Mouse (Mus musculus) left cerebral cortex, postnatal 10 days (tissue): ENCODE results near the gene Dapp1. TPM values are rescaled to one million over a fixed set of nuclear protein-coding genes. Genes with fewer than 3 reads are reported as not detected.
A peak's percentile ranks its signal among the peaks of the same experiment; 100 is the strongest.

Source experiments
- DNase-seq, 2 experiments: peaks; one replicate each; pipeline ENCODE4 v3.0.0; 2021 to 2022; ENCODE audit warnings: low spot score in 2 of 2, mixed read lengths in 1 of 2; ENCODE audit errors: extremely low spot score in 1 of 2
- intact Hi-C: fragments of 180-260 bp; cut with DNase I; formaldehyde crosslinking; loops from one replicate; pipeline ENCODE4 v1.15.1; 2025
- total RNA-seq, 2 experiments: library from RNA; stranded (reverse); gene quantifications; 2 replicates each; pipeline ENCODE4 v1.2.3; 2021

The Dapp1 gene
- total RNA-seq: 1 to 10 TPM; 2.4 to 4.0 TPM

- intact Hi-C loops: no loop called here
- peak; percentile 26 to 69 for DNase-seq
These were observed at the start of gene Dapp1 for GRCm38 (mm10) chr3:137981382-137981750. Gene Dapp1 (minus strand): TSS chr3:137981545.

DNA sequence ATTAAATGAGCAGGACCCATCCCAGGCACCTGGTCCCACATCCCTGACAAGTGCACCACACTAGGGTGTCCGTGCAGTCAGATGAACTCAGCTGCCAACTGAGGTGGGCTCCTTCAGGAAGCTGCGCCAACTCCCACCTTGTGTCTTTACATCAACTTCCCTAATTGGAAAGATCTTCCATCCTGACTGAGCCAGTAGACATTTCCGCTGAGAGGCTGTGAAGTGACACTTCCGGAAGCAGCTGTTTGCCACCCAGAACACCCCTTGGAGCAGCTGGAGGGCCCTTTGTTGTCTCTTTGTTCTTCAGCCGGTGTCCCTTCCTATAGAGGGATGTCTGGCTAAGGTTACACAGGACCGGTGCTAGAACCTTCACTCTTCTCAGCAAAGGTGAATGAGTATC, 49.2 kb upstream of the Dapp1 start:
- intact Hi-C loops: no loop called here
- DNase-seq: no peak

DNA sequence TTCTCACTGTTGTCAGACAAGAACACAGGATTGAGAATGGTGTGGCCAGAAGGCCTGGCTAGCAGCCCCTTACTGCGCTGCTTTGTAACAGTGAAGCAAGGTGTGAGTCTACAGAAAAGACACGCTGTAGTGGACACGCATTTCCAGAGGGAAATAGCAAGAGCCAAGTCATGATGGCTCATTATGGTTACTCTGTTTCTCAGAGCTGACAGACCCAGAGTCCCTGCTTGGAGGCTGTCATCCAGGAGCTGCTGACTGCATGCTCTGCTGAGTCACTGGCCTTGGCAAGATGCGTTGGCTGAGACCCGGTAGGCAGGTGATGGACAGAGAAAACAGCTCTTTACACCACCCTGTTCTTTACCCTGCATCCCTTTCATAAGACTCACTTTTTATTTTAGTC, 48.0 kb upstream of the Dapp1 start:
- intact Hi-C loops: no loop called here
- no peak for DNase-seq

DNA sequence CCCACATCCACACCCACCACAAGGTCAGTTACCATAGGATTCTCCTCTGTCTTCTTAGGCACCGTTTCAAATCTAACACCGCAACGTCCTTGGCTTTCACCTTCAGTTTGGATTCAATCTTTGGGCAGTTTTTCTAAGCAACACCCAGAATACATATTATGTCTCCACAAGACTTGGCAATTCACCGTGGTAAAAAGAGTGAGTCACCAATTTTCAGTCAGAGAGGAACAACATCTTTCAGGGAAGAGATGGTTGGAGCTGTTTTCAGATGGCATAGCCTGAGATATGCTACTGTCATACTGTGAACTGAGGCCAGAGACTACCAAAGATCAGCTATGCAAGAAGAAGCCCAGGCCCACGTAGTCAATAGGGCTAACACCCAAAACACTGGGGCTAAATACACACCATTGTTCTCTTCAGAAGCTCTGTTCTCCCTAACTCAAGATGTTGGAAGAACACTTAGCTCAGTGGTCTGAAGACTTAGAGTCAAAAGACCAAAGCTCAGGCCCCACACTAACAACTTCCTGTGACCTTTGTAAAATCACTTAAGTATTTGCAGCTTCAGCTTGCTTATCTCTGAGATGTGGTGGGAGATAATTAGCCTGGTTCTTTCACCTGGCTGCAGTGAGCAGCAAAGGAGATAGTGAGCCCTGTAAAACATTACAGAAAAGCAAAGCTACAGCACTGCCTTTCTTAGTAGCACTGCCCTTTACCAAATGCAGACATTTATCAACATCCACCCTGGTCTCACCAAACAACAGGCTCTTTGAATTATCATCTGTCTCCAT, 46.4 kb upstream of the Dapp1 start:
- DNase-seq: no peak
- intact Hi-C loops: no loop called here

DNA sequence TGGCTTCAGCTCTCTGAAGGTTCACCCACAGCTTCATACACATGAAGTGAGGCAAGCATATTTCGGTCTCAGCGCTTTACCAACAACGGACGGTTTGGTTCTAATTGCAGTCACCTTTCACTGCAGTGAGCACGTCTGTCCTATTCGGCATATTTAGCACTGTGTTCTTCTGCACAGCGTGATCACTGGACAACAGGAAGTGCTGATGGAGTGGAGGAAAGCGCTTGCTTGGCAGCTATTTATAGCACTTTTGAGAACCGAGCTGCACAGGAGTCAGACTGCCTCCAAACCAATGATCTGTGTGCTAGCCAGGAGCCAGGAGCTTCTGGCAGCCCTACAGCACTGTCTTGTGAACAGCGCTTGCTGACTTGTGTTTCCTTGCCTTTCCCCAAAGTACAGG, 44.9 kb upstream of the Dapp1 start:
- peak; percentile 16 to 55 for DNase-seq
- intact Hi-C loops: no loop called here

GRCm38 (mm10) chr3:138022651-138023050, 41.3 kb upstream of the Dapp1 start:
- no peak for DNase-seq
- intact Hi-C loops: no loop called here

GRCm38 (mm10) chr3:138022003-138022402, 40.7 kb upstream of the Dapp1 start:
- intact Hi-C loops: no loop called here
- DNase-seq: no peak

DNA sequence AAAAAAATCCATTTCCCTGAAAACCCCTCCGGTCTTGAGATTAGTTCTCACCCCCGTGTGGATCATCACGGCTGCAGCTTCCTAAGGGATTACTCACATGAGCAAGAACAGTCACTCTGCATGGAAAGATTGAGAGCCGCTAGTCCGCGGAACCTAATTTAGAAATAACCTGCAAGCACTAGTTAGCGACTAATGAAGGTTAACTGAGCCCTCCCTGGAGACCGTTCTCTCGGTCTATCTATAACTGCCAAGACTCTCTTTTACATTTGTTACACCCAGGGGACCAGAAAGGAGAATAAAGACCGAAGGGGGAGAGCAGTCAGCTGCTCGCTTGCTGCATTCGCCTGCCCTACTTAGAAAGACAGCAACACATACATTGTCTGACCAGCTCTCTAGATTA, 35.5 kb upstream of the Dapp1 start:
- intact Hi-C loops: no loop called here
- no peak for DNase-seq

- intact Hi-C loops: no loop called here
- DNase-seq: no peak
These were observed 33.4 kb upstream of the Dapp1 start for GRCm38 (mm10) chr3:138014725-138015124.

GRCm38 (mm10) chr3:138012351-138012750, 31.0 kb upstream of the Dapp1 start:
- intact Hi-C loops: no loop called here
- DNase-seq: no peak

DNA sequence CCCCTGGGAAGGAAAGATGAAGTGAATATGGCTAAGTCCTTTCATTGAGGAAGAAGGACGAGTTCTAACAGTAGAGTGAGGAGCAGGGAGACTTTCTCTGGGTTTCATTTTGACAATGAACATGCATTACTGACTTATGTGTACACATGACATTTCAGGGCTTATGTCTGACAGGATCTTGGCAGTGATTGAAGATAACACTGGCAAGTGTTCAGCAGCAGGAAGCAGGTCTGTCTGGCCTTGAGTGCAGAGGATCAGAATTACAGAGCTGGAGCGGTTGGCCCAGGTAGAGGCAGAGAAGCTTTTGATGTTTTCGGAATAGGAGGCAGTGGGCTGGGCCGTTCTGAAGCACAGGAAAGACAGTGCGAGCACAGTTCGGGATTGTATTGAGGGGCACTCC, 26.8 kb upstream of the Dapp1 start:
- no peak for DNase-seq
- intact Hi-C loops: no loop called here

DNA sequence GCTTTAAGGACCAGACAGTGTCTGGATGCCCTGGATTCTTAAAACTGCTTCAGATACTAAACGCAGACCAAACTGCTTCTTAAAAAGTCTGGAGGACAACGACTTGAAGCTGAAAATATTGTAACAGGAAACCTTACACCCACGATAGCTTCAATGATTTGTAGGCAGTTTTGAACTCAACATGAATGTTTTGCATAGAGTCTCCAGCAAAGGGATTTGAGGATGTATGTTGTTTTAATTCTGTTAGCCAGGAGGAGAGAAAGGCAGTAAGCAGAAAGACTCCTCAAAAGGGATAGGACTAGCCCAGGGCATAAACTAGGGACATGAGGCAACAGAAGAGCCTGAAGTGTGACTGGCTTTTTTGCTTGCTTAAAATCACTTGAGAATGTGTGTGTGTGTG, 25.6 kb upstream of the Dapp1 start:
- intact Hi-C loops: no loop called here
- DNase-seq: no peak

- no peak for DNase-seq
- intact Hi-C loops: no loop called here
These were observed 21.9 kb upstream of the Dapp1 start for GRCm38 (mm10) chr3:138003264-138003663.

DNA sequence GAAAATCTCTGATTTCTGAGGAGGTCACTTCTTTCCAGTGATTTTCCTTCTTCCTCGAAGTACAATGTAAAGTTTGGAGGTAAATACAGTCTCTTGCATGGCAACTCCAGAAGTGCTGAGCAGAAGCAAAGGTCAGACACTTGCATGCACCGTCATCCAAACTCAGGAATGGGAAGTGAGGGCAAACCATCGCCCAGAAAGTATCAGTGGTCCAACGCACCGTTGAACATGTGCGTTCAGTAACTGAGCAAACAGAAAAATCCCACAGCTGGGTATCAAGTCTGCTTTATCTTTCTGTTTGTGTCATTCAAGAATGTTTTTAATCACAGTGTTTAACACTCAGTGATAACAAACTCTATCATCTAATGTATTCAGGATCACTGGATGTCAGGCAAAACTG, 21.2 kb upstream of the Dapp1 start:
- no peak for DNase-seq
- intact Hi-C loops: no loop called here

DNA sequence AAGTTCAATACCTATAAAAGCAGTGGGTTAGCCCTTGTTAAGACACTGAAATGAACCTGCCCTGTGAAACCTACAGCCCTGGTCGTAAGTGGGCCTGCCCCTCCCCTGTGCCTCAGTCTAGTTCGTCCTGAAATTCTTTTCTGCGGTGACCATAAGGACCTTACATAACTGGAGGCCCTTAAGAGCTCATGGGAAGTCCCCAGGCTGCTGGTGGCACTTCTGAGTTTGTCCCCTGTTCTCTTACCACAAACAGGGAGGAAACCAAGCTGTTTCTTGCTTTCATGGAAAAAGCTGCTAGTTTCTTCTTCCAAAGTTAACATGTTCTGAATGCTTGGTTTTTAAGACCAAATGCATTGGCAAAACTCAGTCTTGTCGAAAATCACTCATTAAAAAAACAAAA, 20.5 kb upstream of the Dapp1 start:
- DNase-seq: no peak
- intact Hi-C loops: no loop called here

GRCm38 (mm10) chr3:138000724-138001069, 19.4 kb upstream of the Dapp1 start:
- intact Hi-C loops: no loop called here
- DNase-seq: peak; percentile 38 to 60

GRCm38 (mm10) chr3:138000062-138000723, 18.8 kb upstream of the Dapp1 start:
- intact Hi-C loops: no loop called here

GRCm38 (mm10) chr3:137999224-137999790, 18.0 kb upstream of the Dapp1 start:
- DNase-seq: no peak
- intact Hi-C loops: no loop called here

More at GRCm38 (mm10) chr3:138000062-138000723, 18.8 kb upstream of the Dapp1 start:
- DNase-seq: no peak

GRCm38 (mm10) chr3:137998491-137999223, 17.3 kb upstream of the Dapp1 start:
- no peak for DNase-seq
- intact Hi-C loops: no loop called here

DNA sequence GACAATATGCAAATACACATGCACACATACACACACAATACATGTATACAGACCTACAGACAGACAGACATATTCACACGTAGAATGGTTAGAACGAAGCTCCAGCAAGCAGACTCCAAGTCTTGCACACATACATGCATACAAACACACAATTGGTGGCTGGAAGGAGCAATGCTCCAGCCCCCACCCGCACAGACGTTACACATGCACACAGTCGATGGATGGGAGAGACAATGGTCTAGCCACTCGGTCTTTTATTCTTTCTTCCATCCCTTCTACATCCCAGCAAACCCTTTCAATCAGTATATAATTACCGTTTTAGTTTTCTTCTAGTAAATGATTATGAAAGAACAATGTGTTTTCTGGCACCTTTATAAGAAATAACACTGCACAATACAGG, 14.1 kb upstream of the Dapp1 start:
- intact Hi-C loops: no loop called here

More for the DNA sequence above, 14.1 kb upstream of the Dapp1 start:
- DNase-seq: no peak
